Mouse (Mus musculus): Measurements from ENCODE around the gene Npff. TPM values are rescaled to one million over a fixed set of nuclear protein-coding genes. Genes with fewer than 3 reads are reported as not detected.

Npff gene
- polyA plus RNA-seq, 1 experiment from 2014 or later = 1.1 TPM

DNA sequence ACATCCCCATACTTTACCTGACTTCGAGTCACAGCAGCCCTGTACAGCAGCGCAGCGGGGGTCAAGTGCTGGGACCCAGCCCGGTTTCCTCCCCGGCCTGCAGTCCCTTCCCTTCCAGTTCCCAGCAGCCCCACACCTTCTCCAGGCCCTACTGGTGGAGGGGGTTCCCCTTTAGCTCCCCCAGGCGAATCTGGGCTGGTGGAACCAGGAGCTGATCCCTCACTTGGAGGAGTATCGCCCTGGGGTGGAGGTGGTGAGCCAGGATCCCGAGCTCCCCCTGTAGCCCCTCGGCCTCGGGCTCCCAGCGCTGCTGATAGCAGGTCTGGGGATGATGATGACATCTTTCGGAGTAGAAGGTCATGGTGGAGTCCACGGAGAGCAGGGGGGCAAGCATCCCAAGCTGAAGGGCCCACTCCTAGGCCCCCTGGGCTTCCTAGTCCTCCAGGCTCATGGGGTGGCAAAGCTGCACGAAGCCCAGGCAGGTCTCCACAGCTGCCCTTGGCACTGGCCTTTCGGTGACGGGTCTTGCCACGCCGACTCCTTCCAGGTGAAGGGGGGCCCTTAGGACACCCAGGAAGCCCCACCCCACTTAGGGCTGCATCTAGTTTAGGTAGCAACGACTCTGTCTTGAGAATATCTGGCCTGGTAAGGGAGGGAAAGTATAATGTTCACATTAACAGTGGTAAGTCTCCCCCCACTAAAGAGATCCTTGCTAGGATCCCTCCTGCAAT, 23.5 kb downstream of the Npff start:
- DNase-seq (ENCODE audit: low spot score) (no peak), ATAC-seq (ENCODE audit: low FRiP score, low TSS enrichment) (0 out of 2 replicates have a peak, but pooled peaks have one; percentile 4)
- 0 out of 2 replicates have a peak overlapping the region, but pooled peaks have one; percentile 18 for H3K27ac ChIP-seq (replicated peaks)
- peaks cover 49% of the 10 kb centered on the region for H3K36me3 ChIP-seq (ENCODE audit: control insufficient read depth, insufficient read depth, low read length)
- H3K4me1 ChIP-seq (replicated peaks; ENCODE audit: control insufficient read depth, insufficient read depth) = no peaks in the 10 kb centered on the region
- no peak overlapping the region for H3K4me2 ChIP-seq (replicated peaks; ENCODE audit: low read depth)
- no peaks in the 10 kb centered on the region for H3K27me3 ChIP-seq (ENCODE audit: control insufficient read depth, insufficient read depth, low read length)
- H3K4me3 ChIP-seq (ENCODE audit: low read depth, low read length) = no peak overlapping the region
- H3K9me3 ChIP-seq (ENCODE audit: control insufficient read depth, low read length) = no peaks in the 10 kb centered on the region
- no peak for TF ChIP-seq CTCF (IDR thresholded peaks at IDR 0.05; ENCODE audit: low read depth)
- TF ChIP-seq EP300 (optimal IDR thresholded peaks at IDR 0.05) = no peak
- WGBS = 82% methylated on average over 19 of the region's 19 CpGs
- H3K9ac ChIP-seq (ENCODE audit: low read length) = no peak overlapping the region

DNA sequence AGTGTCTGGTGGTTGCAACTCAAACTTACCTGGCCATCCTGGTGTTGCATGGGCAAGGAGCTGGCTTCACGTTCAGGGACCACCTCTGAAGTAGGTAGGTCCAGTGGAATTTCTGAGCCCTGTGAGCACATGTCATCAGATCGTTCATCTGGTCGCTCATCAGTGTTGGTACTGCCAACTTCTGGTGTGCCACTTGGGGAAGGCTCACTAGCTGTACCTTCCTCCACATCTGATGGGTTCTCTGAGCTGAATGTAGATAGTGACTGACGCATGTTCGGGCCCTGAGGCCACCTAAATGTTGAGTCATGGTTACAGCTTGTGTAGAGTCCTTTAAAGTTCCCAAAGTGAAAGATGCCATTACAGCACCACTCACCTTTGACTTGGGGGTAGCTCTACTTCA, 24.3 kb downstream of the Npff start:
- Histone ChIP-seq H3K4me2 (replicated peaks; ENCODE audit: low read depth) (no peak overlapping the region), H3K9ac (ENCODE audit: low read length) (no peak overlapping the region), H3K4me3 (ENCODE audit: low read depth, low read length) (no peak overlapping the region), H3K36me3 (ENCODE audit: control insufficient read depth, insufficient read depth, low read length) (peaks cover 49% of the 10 kb centered on the region), H3K27ac (replicated peaks) (no peak overlapping the region), H3K27me3 (ENCODE audit: control insufficient read depth, insufficient read depth, low read length) (no peaks in the 10 kb centered on the region), H3K4me1 (replicated peaks; ENCODE audit: control insufficient read depth, insufficient read depth) (no peaks in the 10 kb centered on the region), H3K9me3 (ENCODE audit: control insufficient read depth, low read length) (no peaks in the 10 kb centered on the region)
- no peak for ATAC-seq (ENCODE audit: low FRiP score, low TSS enrichment)
- WGBS = 86% methylated on average over 5 of the region's 5 CpGs
- no peak for TF ChIP-seq EP300 (optimal IDR thresholded peaks at IDR 0.05)
- TF ChIP-seq CTCF (IDR thresholded peaks at IDR 0.05; ENCODE audit: low read depth) = no peak
- no peak for DNase-seq (ENCODE audit: low spot score)

- WGBS = 78% methylated on average over 6 of the region's 6 CpGs
- Histone ChIP-seq H3K36me3 (ENCODE audit: control insufficient read depth, insufficient read depth, low read length) (peaks cover 43% of the 10 kb centered on the region), H3K9me3 (ENCODE audit: control insufficient read depth, low read length) (no peaks in the 10 kb centered on the region), H3K9ac (ENCODE audit: low read length) (no peak overlapping the region), H3K4me1 (replicated peaks; ENCODE audit: control insufficient read depth, insufficient read depth) (no peaks in the 10 kb centered on the region), H3K4me2 (replicated peaks; ENCODE audit: low read depth) (no peak overlapping the region), H3K27me3 (ENCODE audit: control insufficient read depth, insufficient read depth, low read length) (no peaks in the 10 kb centered on the region), H3K4me3 (ENCODE audit: low read depth, low read length) (no peak overlapping the region), H3K27ac (replicated peaks) (no peak overlapping the region)
- ATAC-seq (ENCODE audit: low FRiP score, low TSS enrichment) (no peak), DNase-seq (ENCODE audit: low spot score) (no peak)
- TF ChIP-seq EP300 (optimal IDR thresholded peaks at IDR 0.05) = no peak
- no peak for TF ChIP-seq CTCF (IDR thresholded peaks at IDR 0.05; ENCODE audit: low read depth)
Observed at GRCm38 (mm10) chr15:102499851-102500250, 24.9 kb downstream of the Npff start.

DNA sequence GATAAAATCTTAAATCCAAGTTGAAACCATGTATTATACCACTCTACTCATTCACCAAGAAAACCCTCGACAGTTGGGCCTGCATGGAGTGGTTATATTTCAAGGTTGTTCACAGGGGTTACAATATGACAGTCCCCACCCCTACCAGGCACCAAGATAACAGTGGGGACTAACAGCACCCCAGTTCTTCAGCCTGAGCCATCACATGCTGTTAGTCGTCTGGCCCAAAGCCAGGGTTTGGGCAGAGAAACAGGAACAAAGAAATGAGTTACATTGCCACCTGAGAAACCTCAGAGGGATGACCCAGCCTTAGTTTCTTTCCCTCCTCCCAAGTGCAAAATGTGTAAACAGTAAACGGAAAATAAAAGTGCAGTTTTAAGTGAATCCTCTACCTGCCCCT, 25.4 kb downstream of the Npff start:
- no peak overlapping the region for H3K4me2 ChIP-seq (replicated peaks; ENCODE audit: low read depth)
- ATAC-seq (ENCODE audit: low FRiP score, low TSS enrichment) (no peak), DNase-seq (ENCODE audit: low spot score) (no peak)
- WGBS = 54% methylated on average over 3 of the region's 3 CpGs
- H3K9me3 ChIP-seq (ENCODE audit: control insufficient read depth, low read length) = no peaks in the 10 kb centered on the region
- H3K27me3 ChIP-seq (ENCODE audit: control insufficient read depth, insufficient read depth, low read length) = no peaks in the 10 kb centered on the region
- H3K4me1 ChIP-seq (replicated peaks; ENCODE audit: control insufficient read depth, insufficient read depth) = no peaks in the 10 kb centered on the region
- H3K4me3 ChIP-seq (ENCODE audit: low read depth, low read length) = no peak overlapping the region
- no peak overlapping the region for H3K9ac ChIP-seq (ENCODE audit: low read length)
- no peak overlapping the region for H3K27ac ChIP-seq (replicated peaks)
- peaks cover 43% of the 10 kb centered on the region for H3K36me3 ChIP-seq (ENCODE audit: control insufficient read depth, insufficient read depth, low read length)
- no peak for TF ChIP-seq CTCF (IDR thresholded peaks at IDR 0.05; ENCODE audit: low read depth)
- no peak for TF ChIP-seq EP300 (optimal IDR thresholded peaks at IDR 0.05)

- DNase-seq (ENCODE audit: low spot score) (no peak), ATAC-seq (ENCODE audit: low FRiP score, low TSS enrichment) (no peak)
- no peaks in the 10 kb centered on the region for H3K9me3 ChIP-seq (ENCODE audit: control insufficient read depth, low read length)
- 68% methylated on average over 3 of the region's 3 CpGs for WGBS
- no peak for TF ChIP-seq CTCF (IDR thresholded peaks at IDR 0.05; ENCODE audit: low read depth)
- TF ChIP-seq EP300 (optimal IDR thresholded peaks at IDR 0.05) = no peak
- H3K27ac ChIP-seq (replicated peaks) = no peak overlapping the region
- H3K4me1 ChIP-seq (replicated peaks; ENCODE audit: control insufficient read depth, insufficient read depth) = no peaks in the 10 kb centered on the region
- H3K36me3 ChIP-seq (ENCODE audit: control insufficient read depth, insufficient read depth, low read length) = peaks cover 36% of the 10 kb centered on the region
- H3K4me2 ChIP-seq (replicated peaks; ENCODE audit: low read depth) = no peak overlapping the region
- H3K4me3 ChIP-seq (ENCODE audit: low read depth, low read length) = no peak overlapping the region
- no peaks in the 10 kb centered on the region for H3K27me3 ChIP-seq (ENCODE audit: control insufficient read depth, insufficient read depth, low read length)
- H3K9ac ChIP-seq (ENCODE audit: low read length) = no peak overlapping the region
Observed at GRCm38 (mm10) chr15:102498322-102498721, 26.4 kb downstream of the Npff start.

- H3K9me3 ChIP-seq (ENCODE audit: control insufficient read depth, low read length) = no peaks in the 10 kb centered on the region
- ATAC-seq (ENCODE audit: low FRiP score, low TSS enrichment) = no peak
- H3K4me3 ChIP-seq (ENCODE audit: low read depth, low read length) = no peak overlapping the region
- no peak overlapping the region for H3K4me2 ChIP-seq (replicated peaks; ENCODE audit: low read depth)
- H3K4me1 ChIP-seq (replicated peaks; ENCODE audit: control insufficient read depth, insufficient read depth) = no peaks in the 10 kb centered on the region
- no peak overlapping the region for H3K27ac ChIP-seq (replicated peaks)
- H3K9ac ChIP-seq (ENCODE audit: low read length) = no peak overlapping the region
- peaks cover 43% of the 10 kb centered on the region for H3K36me3 ChIP-seq (ENCODE audit: control insufficient read depth, insufficient read depth, low read length)
- WGBS = 34% methylated on average over 1 of the region's 1 CpGs
- TF ChIP-seq EP300 (optimal IDR thresholded peaks at IDR 0.05) (no peak), CTCF (IDR thresholded peaks at IDR 0.05; ENCODE audit: low read depth) (no peak)
- no peaks in the 10 kb centered on the region for H3K27me3 ChIP-seq (ENCODE audit: control insufficient read depth, insufficient read depth, low read length)
- no peak for DNase-seq (ENCODE audit: low spot score)
Observed at GRCm38 (mm10) chr15:102487664-102488063, 37.1 kb downstream of the Npff start.

All from stomach, postnatal 0 days (tissue).